Mouse (Mus musculus) heart, embryonic 11.5 days (tissue): ENCODE data around the gene Atp6ap1l. TPM values are rescaled to one million over a fixed set of nuclear protein-coding genes. Genes with fewer than 3 reads are reported as not detected.
"Not testable (repeated sequence)": the region's sequence is repeated elsewhere in the genome, so short reads cannot be mapped to it uniquely, and the experiment has no call there.

Experiments
- ATAC-seq: fragments of 200-750 bp; cut with Nextera tagmentation; replicated peaks from 2 replicates; pipeline ENCODE4 v1.8.0; 2017; ENCODE audit warnings: moderate library complexity; ENCODE audit not compliant: insufficient number of reproducible peaks, low FRiP score, low TSS enrichment
- H3K27ac ChIP-seq: fragments of 300-500 bp; sonication (generic); 2 replicates; pipeline ENCODE4 v1.5.1; 2014; ENCODE audit warnings: mild to moderate bottlenecking, low read depth, low read length
- H3K27me3 ChIP-seq: fragments of 300-500 bp; sonication (generic); 2 replicates; pipeline ENCODE4 v1.6.1; 2014; ENCODE audit warnings: mild to moderate bottlenecking, low read length, mixed read lengths; ENCODE audit not compliant: control insufficient read depth, insufficient read depth
- H3K36me3 ChIP-seq: fragments of 300-500 bp; sonication (generic); 2 replicates; pipeline ENCODE4 v1.6.1; 2014; ENCODE audit warnings: mild to moderate bottlenecking, low read length, moderate library complexity, mixed read lengths; ENCODE audit not compliant: control insufficient read depth, insufficient read depth
- H3K4me1 ChIP-seq: fragments of 300-500 bp; sonication (generic); 2 replicates; pipeline ENCODE4 v1.6.1; 2014; ENCODE audit warnings: low read length; ENCODE audit not compliant: control insufficient read depth, insufficient read depth
- H3K4me2 ChIP-seq: fragments of 300-500 bp; sonication (generic); 2 replicates; pipeline ENCODE4 v1.6.1; 2014; ENCODE audit warnings: mild to moderate bottlenecking, moderate library complexity
- H3K4me3 ChIP-seq: fragments of 300-500 bp; sonication (generic); 2 replicates; pipeline ENCODE4 v1.5.1; 2014; ENCODE audit warnings: low read depth, low read length
- H3K9ac ChIP-seq: fragments of 300-500 bp; sonication (generic); 2 replicates; pipeline ENCODE4 v1.6.1; 2014; ENCODE audit warnings: mild to moderate bottlenecking, low read depth, low read length, moderate library complexity
- H3K9me3 ChIP-seq: fragments of 300-500 bp; sonication (generic); replicated peaks from 2 replicates; pipeline ENCODE4 v1.6.1; 2016; ENCODE audit warnings: low read length; ENCODE audit not compliant: control insufficient read depth
- WGBS: fragments of 180-500 bp; shearing (Covaris S2); extraction: QIAGEN DNeasy Blood & Tissue Kit; methylation state at CpG from one replicate; pipeline ENCODE4 v1.1.7; 2014; ENCODE audit not compliant: insufficient replicate concordance; 5-methylcytosine and 5-hydroxymethylcytosine counted together
- polyA plus RNA-seq: library from polyadenylated mRNA; unstranded; fragments of >200 nt; fragmentation: Nextera tagmentation; extraction: Ambion mirVana; gene quantifications from 2 replicates; pipeline ENCODE4 v1.2.1, GENCODE M21; 2014

Gene Atp6ap1l
- polyA plus RNA-seq, 1 experiment from 2014 or later: 0.24 TPM

DNA sequence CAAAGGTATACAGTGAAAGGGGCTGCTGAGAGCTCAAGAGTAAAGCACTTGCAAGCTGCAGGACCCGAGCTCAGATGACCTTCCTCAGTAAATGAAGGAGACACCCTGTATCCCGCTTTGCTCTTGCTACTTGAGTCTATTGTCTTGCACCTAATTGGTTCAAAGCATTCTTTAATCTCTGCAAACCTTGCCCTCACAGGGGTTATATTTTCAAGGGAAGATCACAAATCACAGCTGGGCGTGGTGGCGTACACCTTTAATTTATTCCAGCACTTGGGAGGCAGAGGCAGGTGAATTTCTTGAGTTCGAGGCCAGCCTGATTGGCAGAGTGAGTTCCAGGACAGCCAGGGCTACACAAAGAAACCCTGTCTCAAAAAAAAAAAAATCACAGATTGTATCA lies 20.0 kb upstream of the Atp6ap1l start:
- Histone ChIP-seq H3K27me3 (no peaks in the 10 kb centered on the region), H3K4me1 (peaks cover 3% of the 10 kb centered on the region; the same call in 1 of the 2 replicates), H3K4me2 (no peak overlapping the region), H3K9me3 (no peaks in the 10 kb centered on the region), H3K27ac (no peak overlapping the region), H3K36me3 (peaks cover 12% of the 10 kb centered on the region), H3K9ac (no peak overlapping the region), H3K4me3 (no peak overlapping the region)
- WGBS: 84% methylated on average over 5 of the region's 5 CpGs
- ATAC-seq: no peak

DNA sequence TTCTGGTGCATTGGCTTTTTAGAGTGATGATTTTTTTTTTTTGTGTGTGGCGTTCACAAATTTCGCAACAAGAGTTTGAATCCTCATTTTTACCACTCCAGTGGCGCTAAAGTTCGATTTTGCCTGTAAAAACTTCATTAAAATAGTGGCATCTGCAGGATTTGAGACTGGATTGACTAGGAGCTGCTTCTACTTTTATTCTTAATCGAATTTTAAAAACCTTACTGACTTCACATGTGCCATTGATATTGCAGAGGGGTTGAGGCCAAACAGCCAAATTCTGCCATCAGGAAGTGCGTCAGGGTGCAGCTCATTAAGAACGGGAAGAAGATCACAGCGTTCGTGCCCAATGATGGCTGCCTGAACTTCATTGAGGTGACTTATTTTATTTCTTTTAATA lies 18.9 kb upstream of the Atp6ap1l start:
- Histone ChIP-seq H3K9me3 (no peaks in the 10 kb centered on the region), H3K27me3 (no peaks in the 10 kb centered on the region), H3K4me3 (peak overlapping the region; percentile 93), H3K9ac (peak overlapping the region; percentile 99), H3K4me2 (peak overlapping the region; percentile 72), H3K36me3 (peaks cover 12% of the 10 kb centered on the region), H3K4me1 (peaks cover 3% of the 10 kb centered on the region; the same call in 1 of the 2 replicates), H3K27ac (peak overlapping the region; percentile 80; the same call in 1 of the 2 replicates)
- ATAC-seq: no peak
- whole genome bisulfite sequencing: 51% methylated on average over 9 of the region's 9 CpGs

DNA sequence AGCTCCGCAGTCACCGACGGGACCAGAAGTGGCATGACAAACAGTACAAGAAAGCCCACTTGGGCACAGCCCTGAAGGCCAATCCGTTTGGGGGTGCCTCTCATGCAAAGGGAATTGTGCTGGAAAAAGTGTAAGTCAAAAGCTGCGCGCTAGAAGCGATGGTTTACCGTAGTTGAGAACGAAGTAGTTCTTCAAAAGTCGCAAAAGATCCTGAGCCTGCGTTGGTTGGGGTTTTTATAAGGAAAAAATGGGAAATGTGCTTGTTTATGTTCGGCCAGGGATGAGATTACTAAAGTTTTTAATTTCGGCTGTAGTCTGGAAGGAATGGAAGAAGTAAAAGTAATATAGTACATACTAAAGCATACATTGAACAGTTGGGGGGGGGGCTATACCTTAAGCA lies 18.5 kb upstream of the Atp6ap1l start:
- Histone ChIP-seq H3K9ac (peak overlapping the region; percentile 99), H3K4me2 (peak overlapping the region; percentile 72), H3K36me3 (peaks cover 12% of the 10 kb centered on the region), H3K4me3 (peak overlapping the region; percentile 93), H3K27ac (peak overlapping the region; percentile 80)
- H3K4me1 ChIP-seq, H3K9me3 ChIP-seq, ATAC-seq, H3K27me3 ChIP-seq: not testable (repeated sequence)
- 1% methylated on average over 13 of the region's 13 CpGs for WGBS

DNA sequence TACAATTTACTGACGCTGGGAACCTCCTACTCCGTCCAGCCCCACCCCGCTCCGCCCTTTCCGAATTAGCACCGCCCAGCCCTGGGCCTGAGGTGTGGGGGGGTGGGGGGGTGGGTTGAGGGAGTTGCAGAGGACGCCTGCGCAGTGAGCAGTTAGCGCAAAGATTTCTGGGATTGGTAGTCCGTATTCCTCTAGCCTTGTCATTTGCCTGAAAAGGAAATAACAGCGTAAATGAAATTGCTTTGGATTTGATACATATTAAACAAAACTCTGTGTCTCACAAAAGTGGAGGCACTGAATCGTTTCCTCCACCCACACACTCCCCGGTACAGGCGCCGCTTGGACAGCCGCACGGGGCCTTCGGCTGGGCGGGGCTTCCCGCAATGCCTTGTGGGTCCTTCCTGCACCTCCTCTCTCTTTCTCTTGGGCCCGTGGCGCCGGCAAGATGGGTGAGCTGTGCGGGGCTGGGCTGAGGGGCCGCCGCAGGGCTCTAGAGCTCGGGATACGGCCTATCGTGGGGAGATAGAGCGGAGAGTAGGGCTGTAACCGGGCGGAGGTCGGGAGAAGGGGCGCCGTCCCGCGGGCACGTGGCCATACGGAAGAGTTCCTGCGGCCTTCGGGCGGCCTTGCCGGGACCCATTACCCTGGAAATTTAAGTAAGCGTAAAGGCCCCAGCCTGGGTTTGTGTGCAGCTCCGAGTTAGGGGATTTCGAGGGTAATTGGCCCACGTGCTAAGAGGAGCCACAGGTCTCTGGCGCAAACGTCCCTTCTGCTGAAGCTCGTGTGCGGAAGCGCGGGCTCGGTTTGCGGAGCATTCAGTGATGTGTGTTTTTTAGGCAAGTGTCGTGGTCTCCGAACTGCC lies 17.8 kb upstream of the Atp6ap1l start, which contains the start of gene Rps23:
Gene Rps23 (plus strand): TSS at position 208 of the 862 bp plus-strand sequence.
- H3K4me2 ChIP-seq: peak within 1 kb of the TSS; percentile 72
- under 1% methylated on average over 57 of the region's 57 CpGs for WGBS
- peak within 1 kb of the TSS; percentile 99 for H3K9ac ChIP-seq
- H3K4me1 ChIP-seq: peaks cover 3% of the 10 kb centered on the region; the same call in 1 of the 2 replicates
- H3K27ac ChIP-seq: peak within 1 kb of the TSS; percentile 80
- H3K27me3 ChIP-seq: no peaks in the 10 kb centered on the region
- H3K9me3 ChIP-seq: no peaks in the 10 kb centered on the region
- peaks cover 12% of the 10 kb centered on the region for H3K36me3 ChIP-seq
- peak; percentile 98 for ATAC-seq
- H3K4me3 ChIP-seq: peak within 1 kb of the TSS; percentile 93

DNA sequence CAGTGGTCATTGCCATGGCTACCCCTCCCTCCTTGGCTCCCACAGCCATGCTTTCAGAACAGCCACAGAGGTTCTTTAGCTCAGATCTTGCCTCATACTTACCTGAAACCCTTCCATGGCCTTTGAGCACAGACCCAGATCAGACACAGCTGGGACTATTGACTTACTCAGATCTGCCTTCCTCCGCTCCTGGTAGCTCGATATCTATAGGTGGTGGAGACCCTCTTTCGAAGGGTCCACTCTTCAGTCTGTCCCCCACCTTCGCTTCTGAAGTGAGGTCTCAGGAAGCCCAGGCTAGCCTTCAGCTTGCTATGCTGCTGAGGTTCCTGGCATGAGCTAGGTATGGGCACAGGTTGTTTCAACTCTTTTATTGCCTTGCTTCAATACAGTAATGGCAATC lies 9.6 kb upstream of the Atp6ap1l start:
- 85% methylated on average over 4 of the region's 4 CpGs for WGBS
- Histone ChIP-seq H3K4me2 (no peak overlapping the region), H3K9me3 (no peaks in the 10 kb centered on the region)

DNA sequence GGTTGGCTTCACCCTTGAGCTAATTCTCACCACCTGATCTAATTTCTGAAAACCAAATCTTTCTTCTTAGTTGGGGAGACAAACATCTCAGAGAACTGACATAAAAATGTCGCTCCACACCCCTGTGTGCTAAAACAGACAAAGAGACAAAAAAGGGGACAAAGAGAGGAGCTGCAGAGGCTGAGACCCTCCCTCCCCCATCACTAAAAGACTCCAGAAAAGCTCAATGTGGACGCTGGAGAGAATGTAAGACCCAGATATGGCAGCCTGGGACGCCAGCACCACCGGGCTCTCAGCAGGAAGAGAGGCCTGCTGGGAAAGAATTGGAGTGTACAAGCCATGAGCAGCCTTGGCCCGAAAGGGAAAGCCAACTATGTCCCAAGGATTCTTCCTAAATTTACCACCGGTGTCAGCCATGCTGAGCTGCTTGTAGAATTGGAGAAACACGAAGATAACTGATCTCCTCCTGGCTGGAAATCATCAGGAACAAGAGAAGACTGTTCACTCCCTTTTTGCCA lies 8.6 kb upstream of the Atp6ap1l start:
- H3K27ac ChIP-seq: no peak overlapping the region
- no peak for ATAC-seq
- H3K9ac ChIP-seq: no peak overlapping the region
- WGBS: 52% methylated on average over 7 of the region's 7 CpGs
- H3K4me2 ChIP-seq: no peak overlapping the region
- no peaks in the 10 kb centered on the region for H3K36me3 ChIP-seq
- no peaks in the 10 kb centered on the region for H3K9me3 ChIP-seq
- H3K27me3 ChIP-seq: no peaks in the 10 kb centered on the region
- no peaks in the 10 kb centered on the region for H3K4me1 ChIP-seq
- H3K4me3 ChIP-seq: no peak overlapping the region

More for the DNA sequence above, 9.6 kb upstream of the Atp6ap1l start:
- Histone ChIP-seq H3K4me3 (no peak overlapping the region), H3K36me3 (no peaks in the 10 kb centered on the region), H3K27ac (no peak overlapping the region), H3K4me1 (no peaks in the 10 kb centered on the region), H3K9ac (no peak overlapping the region), H3K27me3 (no peaks in the 10 kb centered on the region)
- ATAC-seq: no peak

DNA sequence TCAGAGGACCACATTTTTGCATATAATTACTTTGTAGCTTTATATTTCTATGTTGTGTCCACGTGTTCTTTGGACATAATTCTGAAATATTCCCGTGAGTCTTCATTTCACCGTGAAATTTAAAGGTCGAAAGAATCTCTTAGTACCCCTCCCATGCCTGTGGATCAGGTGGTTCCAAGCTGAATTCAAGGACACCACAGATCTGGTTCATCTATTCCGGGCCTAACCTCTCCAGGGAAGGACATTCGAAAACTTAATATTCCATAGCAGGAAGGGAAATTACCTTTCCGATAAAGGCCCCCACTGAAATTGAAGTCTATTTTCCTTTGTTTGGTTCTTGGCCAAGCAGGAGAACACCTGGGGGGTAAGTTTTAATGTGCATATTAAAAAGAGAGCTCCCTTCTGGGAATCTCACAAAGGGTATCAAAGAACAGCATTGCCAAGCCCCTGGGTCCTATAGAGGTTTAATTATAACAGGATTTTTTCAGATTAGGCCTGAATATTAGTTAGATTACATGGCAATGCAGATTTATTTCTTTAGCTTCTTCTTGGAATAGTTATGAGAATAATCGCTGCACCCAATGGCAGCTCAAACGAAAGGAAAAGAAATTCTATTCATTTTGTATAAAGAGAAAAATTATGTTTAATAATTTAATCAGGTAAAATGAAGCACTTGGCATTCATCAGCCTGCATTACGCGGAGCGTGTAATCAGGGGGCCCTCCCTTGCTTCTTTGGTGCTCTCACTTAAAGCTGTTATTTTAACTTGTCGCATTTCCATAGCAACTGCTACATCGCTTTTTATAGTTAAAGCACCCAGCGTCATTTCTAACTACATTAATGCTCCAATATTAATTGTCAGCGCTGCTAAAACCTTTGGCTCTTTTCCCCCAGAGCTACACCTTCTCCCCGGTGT lies 7.9 kb upstream of the Atp6ap1l start:
- Histone ChIP-seq H3K9ac (no peak overlapping the region), H3K9me3 (no peaks in the 10 kb centered on the region), H3K27me3 (no peaks in the 10 kb centered on the region), H3K4me2 (no peak overlapping the region), H3K4me1 (no peaks in the 10 kb centered on the region), H3K27ac (no peak overlapping the region), H3K36me3 (no peaks in the 10 kb centered on the region), H3K4me3 (no peak overlapping the region)
- no peak for ATAC-seq
- WGBS: 83% methylated on average over 17 of the region's 17 CpGs

DNA sequence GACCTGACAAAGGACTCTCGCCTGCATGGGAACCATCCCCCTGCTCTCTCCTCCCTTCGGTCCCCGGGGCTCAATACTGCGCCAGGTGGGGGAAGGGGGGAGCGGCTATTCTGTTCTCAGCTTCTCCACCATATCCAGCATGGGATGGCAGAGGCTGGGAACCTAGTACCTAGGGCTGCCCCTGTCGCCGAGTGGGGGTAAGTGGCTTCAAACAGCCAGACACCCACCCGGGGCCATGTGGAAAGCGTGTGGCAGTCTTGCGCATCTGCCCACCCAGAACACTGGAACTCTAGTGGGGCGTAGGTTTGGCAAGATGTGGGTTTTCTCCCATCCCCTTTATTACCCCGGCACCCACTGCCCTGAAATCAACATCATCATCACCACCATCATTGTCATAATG lies 2.2 kb upstream of the Atp6ap1l start:
- Histone ChIP-seq H3K9ac (no peak overlapping the region), H3K27ac (no peak overlapping the region), H3K4me2 (no peak overlapping the region), H3K4me3 (no peak overlapping the region), H3K4me1 (no peaks in the 10 kb centered on the region), H3K36me3 (no peaks in the 10 kb centered on the region), H3K27me3 (no peaks in the 10 kb centered on the region), H3K9me3 (no peaks in the 10 kb centered on the region)
- 85% methylated on average over 12 of the region's 12 CpGs for WGBS
- no peak for ATAC-seq
